Mouse (Mus musculus): ENCODE data around the gene Ccr6.
"Not testable (repeated sequence)": the region's sequence is repeated elsewhere in the genome, so short reads cannot be mapped to it uniquely, and the experiment has no call there.

Gene Ccr6

GRCm38 (mm10) chr17:8235743-8236142 lies at the start of gene Ccr6:
Gene Ccr6, plus strand, starts transcription at chr17:8236043.
- DNase-seq (ENCODE audit: low read depth, low spot score), result no peak

- DNase-seq (ENCODE audit: low read depth, low spot score), result no peak
Measured at GRCm38 (mm10) chr17:8193678-8194077, 42.2 kb upstream of the Ccr6 start.

GRCm38 (mm10) chr17:8195685-8196376 lies 40.0 kb upstream of the Ccr6 start:
- DNase-seq (ENCODE audit: low read depth, low spot score), result no peak

- peak; percentile 4 for DNase-seq (ENCODE audit: low read depth, low spot score)
Measured at GRCm38 (mm10) chr17:8197652-8198051, 38.2 kb upstream of the Ccr6 start.

- no peak for DNase-seq (ENCODE audit: low read depth, low spot score)
Measured at GRCm38 (mm10) chr17:8199067-8199935, 36.5 kb upstream of the Ccr6 start.

- DNase-seq (ENCODE audit: low read depth, low spot score), result no peak
Measured at GRCm38 (mm10) chr17:8199936-8200330, 35.9 kb upstream of the Ccr6 start.

- no peak for DNase-seq (ENCODE audit: low read depth, low spot score)
Measured at GRCm38 (mm10) chr17:8203487-8203886, 32.4 kb upstream of the Ccr6 start.

GRCm38 (mm10) chr17:8205221-8205631 lies 30.6 kb upstream of the Ccr6 start:
- not testable (repeated sequence) for DNase-seq (ENCODE audit: low read depth, low spot score)

- DNase-seq (ENCODE audit: low read depth, low spot score), result no peak
Measured at GRCm38 (mm10) chr17:8206691-8207090, 29.2 kb upstream of the Ccr6 start.

- DNase-seq (ENCODE audit: low read depth, low spot score), result no peak
Measured at GRCm38 (mm10) chr17:8209696-8210095, 26.1 kb upstream of the Ccr6 start.

- DNase-seq (ENCODE audit: low read depth, low spot score), result no peak
Measured at GRCm38 (mm10) chr17:8210170-8210569, 25.7 kb upstream of the Ccr6 start.

- no peak for DNase-seq (ENCODE audit: low read depth, low spot score)
Measured at GRCm38 (mm10) chr17:8210675-8211074, 25.2 kb upstream of the Ccr6 start.

GRCm38 (mm10) chr17:8211399-8211798 lies 24.4 kb upstream of the Ccr6 start:
- no peak for DNase-seq (ENCODE audit: low read depth, low spot score)

- DNase-seq (ENCODE audit: low read depth, low spot score), result no peak
Measured at GRCm38 (mm10) chr17:8214369-8214768, 21.5 kb upstream of the Ccr6 start.

GRCm38 (mm10) chr17:8215016-8215745 lies 20.7 kb upstream of the Ccr6 start:
- no peak for DNase-seq (ENCODE audit: low read depth, low spot score)

- no peak for DNase-seq (ENCODE audit: low read depth, low spot score)
Measured at GRCm38 (mm10) chr17:8223225-8223624, 12.6 kb upstream of the Ccr6 start.

- no peak for DNase-seq (ENCODE audit: low read depth, low spot score)
Measured at GRCm38 (mm10) chr17:8224072-8224471, 11.8 kb upstream of the Ccr6 start.

- DNase-seq (ENCODE audit: low read depth, low spot score), result no peak
Measured at GRCm38 (mm10) chr17:8225166-8225565, 10.7 kb upstream of the Ccr6 start.

- DNase-seq (ENCODE audit: low read depth, low spot score), result no peak
Measured at GRCm38 (mm10) chr17:8225746-8226145, 10.1 kb upstream of the Ccr6 start.

- DNase-seq (ENCODE audit: low read depth, low spot score), result no peak
Measured at GRCm38 (mm10) chr17:8228622-8229021, 7.2 kb upstream of the Ccr6 start.

GRCm38 (mm10) chr17:8229607-8230006 lies 6.2 kb upstream of the Ccr6 start:
- no peak for DNase-seq (ENCODE audit: low read depth, low spot score)

- DNase-seq (ENCODE audit: low read depth, low spot score), result no peak
Measured at GRCm38 (mm10) chr17:8232089-8232488, 3.8 kb upstream of the Ccr6 start.
